Mouse (Mus musculus): ENCODE data around the gene Dapk1.

Gene Dapk1

DNA sequence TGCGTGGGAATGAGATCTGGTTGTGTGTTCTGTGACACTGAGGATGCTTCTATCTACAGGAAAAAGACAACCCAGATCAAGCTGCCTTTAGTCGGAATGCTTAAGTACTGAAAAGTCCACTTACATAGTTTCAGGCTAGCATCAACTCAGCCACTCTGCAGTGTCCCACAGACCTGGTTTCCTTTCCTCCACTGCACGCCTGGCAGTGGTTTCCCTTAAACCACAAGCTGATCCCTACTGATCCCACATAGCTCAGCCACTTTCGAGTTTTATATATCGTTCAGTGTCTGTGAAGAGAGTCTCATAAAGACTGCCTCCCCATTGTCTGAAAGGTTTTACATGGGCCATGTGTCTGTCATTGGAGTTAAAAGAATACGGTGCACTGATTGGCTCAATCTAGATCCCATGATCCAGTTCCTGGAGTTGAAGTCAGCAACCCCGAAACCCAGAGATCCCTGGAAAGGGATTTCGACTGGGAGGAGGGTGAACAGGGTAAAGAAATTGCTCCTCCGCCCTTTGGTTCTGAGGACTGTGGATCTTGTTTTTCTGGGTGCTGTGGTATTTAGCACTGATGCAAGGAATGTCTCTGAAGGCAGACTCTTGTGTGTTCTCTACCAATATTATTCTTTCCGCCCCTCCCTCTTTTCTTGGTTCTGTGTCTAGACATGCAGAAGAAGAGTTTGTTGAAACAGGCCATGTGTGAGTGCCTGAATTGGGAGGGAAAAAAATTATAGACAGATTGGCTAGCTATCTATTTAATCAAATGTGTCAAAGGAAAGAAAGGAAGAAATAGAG, 93.6 kb downstream of the Dapk1 start:
- DNase-seq (ENCODE audit: low spot score in 2 of 2) = no peak

DNA sequence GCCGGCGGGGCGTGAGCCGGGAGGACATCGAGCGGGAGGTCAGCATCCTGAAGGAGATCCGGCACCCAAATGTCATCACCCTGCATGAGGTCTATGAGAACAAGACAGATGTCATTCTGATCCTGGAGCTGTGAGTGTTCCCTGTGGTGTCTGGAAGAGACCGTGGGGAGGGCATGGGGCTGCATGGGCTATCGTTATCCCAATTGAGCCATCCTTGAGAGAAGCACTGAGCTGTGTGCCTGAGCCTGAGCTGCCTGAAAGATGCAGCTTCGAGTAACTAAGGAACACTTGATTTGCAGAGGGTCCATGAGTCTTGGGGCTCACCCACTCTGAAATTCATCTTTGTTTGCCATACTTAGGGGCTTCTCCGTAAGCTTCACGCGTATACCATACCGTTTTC, 94.6 kb downstream of the Dapk1 start:
- no peak for DNase-seq (ENCODE audit: low spot score in 2 of 2)

DNA sequence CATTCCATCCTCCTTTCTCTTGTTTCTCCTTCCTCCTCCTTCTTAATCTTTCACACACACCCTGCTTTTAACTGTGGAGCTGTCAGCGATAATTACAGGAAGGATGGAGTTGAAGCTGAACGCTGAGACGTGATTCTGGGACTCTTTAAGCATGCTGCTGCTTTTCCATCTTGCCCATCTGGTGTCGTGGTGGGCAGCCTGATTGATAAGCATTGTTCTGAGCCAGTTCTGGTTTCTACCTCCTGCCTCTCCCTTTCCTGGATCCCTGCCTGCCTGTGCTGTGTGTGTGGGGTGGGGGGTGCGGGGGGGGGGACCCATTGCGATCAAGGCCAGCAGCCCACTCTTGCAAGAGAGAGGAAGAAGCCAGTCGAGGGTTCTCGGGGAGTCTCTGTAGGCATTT, 95.0 kb downstream of the Dapk1 start:
- DNase-seq (ENCODE audit: low spot score in 2 of 2) = no peak

DNA sequence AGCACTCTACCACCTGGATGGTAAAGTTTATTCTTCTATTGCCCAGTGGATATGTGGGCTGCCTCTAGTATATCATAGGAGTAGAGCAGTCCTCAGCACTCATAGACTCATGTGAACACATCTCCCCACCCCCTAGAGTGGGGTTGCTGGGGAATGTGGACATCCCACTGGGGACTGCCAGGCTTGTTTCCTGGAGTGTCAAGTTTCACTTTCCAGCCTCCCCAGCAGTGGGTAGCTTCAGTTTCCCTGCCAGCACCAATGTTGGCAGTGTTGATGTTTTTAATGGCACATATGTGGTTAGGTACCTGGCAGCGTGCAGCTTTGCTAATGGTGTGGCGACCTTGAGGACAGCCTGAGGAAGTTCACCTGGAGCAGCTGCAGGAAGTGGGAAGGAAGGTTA, 96.3 kb downstream of the Dapk1 start:
- DNase-seq (ENCODE audit: low spot score in 2 of 2) = no peak

DNA sequence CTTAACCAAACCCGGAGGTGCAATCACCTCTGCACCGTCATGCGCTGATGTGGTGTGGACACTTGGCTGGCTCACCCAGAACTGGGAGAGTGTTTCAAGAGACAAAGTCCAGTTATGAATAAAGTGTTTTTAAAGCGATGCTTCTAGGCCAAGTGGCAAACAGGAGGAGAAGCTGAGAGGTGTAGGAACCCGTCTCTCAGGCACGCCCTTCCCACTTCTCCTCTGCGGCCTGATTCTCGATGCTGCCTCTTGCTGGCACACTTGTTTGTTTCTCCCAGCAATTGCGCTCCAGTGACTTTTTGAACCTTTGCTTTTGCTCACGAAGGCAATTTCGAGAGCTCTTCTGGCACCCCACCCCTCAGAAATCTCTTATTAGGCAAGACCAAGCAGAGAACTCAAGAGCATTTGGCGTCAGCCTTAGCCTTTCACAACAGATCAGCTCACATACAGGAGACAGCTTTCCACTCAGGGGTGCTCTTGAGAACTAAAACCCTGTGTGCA, 100.0 kb downstream of the Dapk1 start:
- no peak for DNase-seq (ENCODE audit: low spot score in 2 of 2)

DNA sequence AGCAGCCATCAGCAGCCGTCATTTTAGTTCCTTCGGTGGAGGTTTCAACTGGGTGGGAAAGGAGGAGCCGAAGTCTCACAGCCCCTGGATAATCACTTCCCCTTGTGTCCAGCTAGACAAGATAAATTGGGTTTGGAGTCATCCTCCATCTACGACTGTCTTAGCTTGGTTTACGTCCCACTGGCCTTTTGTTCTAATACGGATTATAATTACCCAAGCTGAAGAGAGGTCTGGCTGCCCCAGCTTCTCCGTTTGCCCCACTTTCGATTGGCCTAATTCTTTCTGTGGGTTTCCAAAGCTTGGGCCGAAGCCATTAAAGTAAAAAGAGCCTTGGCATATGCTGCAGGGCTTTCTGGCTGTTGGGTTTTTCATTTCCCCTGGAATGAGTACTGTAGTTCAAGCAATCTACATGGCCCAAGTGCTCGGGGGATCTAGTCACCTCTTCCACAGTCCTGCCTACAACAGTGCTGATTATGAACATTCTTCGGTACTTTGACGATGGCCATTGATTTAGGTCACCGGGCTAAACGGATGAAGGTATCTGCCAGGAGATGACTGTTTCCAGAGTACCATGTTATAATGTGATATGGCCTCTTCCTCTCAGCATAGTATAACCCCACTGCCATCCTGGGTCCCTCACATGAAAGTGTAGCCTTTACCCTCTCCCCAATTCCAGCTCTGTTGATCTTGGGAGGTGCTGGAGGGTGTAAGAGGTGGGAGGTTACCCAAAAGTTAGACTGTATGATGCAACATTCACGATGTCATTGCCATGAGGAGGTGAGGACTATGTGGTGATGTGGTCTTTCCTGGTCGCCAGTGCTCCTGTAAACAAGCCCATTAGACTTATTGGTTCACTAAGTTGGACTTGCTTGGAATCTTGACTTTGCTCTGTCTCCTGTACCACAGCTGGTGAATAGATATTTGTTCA, 106.1 kb downstream of the Dapk1 start:
- no peak for DNase-seq (ENCODE audit: low spot score in 2 of 2)

DNA sequence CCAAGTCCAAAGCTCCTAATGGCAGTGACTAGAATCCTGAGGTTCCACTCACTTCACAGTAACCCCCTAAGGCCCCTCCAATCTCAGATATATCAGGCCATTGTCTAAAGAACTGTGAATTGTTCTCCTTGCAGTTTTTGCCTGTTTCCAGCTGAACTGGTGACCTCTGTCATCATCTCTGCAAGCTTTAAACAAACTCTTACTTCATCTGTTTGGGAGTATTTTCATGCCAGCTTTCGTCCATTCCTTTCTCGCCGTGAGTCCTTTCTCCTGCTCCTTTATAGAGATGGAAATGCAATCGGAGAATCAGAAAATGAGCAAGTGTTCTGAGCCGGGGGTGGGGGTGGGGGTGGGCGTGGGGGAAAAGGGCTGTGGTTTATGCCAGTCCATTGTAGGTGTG, 107.4 kb downstream of the Dapk1 start:
- no peak for DNase-seq (ENCODE audit: low spot score in 2 of 2)

DNA sequence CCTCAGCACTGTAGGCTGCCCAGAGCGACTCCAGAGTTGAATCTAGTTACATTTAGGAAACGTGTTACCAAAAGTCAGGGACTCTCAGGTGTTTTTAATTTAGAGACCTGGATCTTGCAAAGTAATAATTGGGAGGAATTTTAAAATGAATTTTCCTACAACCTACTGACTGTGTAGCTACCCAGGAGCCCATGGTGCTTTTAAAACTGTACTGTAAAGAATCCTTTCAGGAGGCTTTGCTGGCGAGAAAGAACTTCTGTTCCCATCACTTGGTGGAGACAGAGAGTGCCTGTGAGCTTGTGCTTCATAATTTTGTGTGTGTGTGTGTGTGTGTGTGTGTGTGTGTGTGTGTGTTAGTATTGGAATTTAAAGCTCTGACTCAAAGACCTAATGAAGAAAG, 109.2 kb downstream of the Dapk1 start:
- DNase-seq (ENCODE audit: low spot score in 2 of 2) = no peak

DNA sequence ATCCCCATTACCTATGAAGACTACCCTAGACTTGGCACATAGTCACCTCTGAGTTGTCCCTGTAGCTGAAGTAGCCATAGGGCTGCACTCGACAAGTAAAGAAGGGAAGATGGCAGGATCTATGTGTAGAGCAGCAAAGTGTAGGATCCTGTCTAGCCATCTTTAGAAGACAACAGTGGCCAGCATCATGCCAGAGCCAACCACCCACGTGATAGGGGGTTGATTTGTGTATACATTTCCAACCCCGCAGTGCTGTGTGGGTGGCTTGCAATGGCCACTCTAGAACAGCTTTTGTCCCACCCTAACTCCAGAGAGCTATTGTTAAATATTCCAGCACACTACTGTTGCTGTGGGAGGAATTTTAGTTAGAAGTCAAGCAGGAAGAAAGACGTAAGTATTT, 111.8 kb downstream of the Dapk1 start:
- no peak for DNase-seq (ENCODE audit: low spot score in 2 of 2)

DNA sequence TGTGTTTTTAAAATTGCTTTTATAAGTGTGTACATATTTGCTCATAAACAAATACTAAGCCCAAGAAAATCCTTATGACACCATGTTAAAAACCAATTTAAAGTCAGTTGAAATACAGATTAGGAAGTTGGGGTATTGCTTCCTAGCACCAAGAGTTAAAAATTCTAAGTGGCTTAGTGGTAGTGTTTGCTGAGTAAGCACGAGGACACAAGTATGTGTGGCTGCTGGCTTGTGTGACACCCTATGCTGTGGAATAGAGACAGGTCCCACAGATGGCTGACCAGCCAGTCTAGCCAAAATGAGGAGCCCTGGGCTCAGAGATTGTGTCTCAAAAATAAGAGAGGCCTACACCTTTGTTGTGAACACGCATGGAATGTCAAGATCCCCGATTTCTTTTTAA, 114.4 kb downstream of the Dapk1 start:
- no peak for DNase-seq (ENCODE audit: low spot score in 2 of 2)

DNA sequence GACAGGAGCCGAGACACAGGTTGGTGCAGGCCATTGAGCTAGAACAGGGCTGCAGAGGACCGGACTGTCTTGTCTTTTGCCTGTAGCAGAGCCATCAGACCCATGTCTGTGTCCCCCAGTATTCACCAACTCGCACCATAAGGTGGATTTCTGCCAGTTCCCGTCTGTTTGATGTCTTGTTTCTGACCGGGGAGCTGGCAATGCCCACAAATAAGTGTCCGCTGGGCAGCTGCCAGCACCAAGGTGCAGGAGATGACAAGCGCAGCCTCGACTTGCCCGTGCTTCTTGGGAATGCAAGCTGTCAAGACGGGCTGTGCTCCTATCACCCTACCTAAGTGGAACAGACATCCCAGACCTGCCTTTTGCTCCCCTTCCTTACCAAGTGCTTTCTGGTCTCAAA, 115.7 kb downstream of the Dapk1 start:
- no peak for DNase-seq (ENCODE audit: low spot score in 2 of 2)

DNA sequence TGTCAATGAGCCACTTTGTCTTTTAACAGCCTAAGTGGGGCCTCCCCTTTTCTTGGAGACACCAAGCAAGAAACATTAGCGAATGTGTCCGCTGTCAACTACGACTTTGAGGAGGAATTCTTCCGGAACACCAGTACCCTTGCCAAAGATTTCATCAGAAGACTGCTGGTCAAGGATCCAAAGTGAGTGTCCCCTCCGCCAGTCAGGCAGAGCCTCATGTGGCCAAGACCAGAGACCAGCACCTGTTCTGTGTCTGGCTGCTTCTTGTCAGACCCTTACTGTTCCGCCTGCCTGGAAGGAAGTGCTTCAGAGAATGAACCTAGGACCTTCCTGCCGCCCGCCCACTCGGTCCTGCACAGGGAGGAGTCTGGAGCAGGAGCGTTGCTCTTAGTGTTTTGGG, 117.8 kb downstream of the Dapk1 start:
- no peak for DNase-seq (ENCODE audit: low spot score in 2 of 2)

DNA sequence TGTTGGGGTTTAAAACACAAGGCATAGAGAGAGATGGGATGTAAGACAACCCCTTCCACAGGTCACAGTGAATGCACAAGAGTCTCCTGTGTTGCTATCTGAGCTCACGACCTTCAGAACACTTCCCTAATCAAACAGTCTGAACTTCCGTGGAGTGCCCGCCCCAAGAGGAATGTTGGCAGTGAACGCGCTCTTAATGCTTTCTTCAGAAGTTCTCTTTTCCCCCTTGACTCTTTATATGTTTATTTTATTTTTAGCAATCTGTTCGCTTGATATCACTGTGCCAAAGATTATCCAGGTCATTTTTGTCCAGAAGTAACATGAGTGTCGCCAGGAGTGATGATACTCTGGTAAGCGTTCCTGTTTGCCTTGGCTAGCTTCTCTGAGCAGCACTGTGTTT, 121.0 kb downstream of the Dapk1 start:
- DNase-seq (ENCODE audit: low spot score in 2 of 2) = no peak

DNA sequence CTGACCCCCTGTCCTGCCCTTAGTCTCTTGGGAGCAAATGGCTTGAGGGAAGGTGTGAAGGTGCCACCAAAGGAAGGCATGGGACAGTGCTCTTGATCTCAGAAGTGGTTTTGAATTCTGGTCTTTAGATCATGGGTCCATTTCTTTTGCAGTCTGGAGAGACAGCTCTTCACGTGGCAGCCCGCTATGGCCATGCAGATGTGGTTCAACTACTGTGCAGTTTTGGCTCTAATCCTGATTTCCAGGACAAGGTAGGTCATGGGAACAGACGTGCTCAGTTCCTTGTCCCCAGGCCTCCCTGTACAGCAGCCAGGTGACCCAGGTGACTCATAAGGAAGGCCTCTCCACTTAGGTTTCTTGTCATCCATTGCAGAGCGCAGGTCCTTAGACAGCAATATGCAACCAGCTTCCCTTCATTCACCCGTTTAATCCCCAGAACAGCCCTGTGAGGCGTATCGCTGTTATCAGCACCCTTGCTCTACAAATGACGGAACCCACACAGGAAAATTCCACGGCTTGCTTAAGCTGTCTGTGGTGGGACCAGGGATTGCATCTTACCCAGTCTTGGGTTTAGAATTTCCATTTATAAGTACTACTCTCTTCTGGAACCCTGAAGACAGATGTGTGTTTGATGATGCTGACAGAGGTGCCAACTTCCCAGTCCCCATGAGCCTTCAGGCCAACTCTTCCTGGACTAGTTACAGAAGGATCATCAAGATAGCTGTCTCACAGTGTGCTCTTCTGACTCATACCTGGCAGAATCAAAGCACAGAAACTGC, 126.7 kb downstream of the Dapk1 start:
- no peak for DNase-seq (ENCODE audit: low spot score in 2 of 2)

DNA sequence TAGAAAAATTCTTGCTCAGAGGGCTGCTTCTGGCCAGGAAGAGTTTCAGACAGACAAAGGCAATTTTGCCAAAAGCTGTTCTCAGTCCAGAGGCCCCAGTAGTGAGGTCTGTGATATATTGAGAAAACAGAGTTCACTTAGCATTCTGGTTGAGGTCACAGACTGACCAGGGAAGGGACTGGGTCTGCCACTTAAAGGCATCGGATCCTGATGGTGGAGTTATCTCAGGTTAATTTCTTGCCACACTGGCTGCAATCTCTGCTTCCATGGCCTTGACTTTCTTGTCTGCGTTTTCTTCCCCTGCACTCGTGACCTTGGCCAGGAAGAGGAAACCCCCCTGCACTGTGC, 127.3 kb downstream of the Dapk1 start:
- no peak for DNase-seq (ENCODE audit: low spot score in 2 of 2)

DNA sequence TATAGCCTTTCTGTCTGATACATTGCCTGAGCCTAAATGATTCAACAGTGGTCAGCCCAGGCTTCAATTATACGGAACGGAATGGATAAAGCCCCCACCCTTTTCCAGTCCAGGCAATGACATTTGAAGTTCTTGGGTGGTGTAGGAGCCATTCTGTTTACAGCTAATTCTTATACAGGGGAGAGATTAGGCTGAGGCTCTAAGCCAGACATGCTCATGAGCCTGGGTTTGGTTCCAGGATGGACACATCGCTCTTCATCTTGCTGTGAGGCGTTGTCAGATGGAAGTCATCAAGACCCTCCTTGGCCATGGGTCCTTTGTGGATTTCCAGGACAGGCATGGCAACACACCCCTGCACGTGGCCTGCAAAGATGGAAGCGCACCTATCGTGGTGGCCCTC, 128.8 kb downstream of the Dapk1 start:
- no peak for DNase-seq (ENCODE audit: low spot score in 2 of 2)

DNA sequence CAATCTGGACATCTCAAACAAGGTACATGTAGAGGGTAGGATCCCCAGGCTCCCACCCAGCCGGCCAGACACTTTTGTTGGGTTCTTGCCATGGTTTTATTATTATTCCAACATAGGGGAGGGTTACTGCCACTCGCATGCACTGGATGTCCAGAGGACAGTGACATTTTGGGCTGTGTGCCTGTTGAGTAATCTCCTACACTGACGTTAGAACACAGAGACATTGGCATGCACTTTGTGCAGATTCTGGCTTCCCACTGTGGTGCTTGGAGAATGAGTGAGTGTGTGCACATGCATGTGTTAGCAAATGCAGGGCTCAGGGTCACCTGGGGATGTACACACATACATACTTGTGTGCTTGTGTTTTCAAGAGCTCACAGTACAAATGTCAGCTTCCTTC, 129.3 kb downstream of the Dapk1 start:
- DNase-seq (ENCODE audit: low spot score in 2 of 2) = no peak

DNA sequence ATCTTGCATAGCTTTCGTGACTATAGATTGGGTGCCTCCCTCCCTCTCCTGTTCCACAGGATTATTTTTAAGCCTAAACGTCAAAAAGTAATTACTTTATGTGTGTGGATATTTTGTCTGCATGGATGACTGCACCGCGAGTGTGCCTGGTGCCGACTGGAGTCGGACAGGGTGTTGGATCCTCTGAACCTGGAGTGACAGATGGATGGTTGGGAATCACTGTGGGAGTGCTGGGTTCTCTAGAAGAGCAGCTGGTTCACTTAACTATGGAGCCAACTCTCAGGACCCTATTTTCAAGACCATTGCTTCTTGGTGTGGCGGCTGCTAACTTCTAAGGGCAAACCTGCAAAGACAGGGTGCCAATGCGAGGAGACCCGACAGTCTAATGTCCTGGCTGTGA, 133.6 kb downstream of the Dapk1 start:
- DNase-seq (ENCODE audit: low spot score in 2 of 2) = no peak

DNA sequence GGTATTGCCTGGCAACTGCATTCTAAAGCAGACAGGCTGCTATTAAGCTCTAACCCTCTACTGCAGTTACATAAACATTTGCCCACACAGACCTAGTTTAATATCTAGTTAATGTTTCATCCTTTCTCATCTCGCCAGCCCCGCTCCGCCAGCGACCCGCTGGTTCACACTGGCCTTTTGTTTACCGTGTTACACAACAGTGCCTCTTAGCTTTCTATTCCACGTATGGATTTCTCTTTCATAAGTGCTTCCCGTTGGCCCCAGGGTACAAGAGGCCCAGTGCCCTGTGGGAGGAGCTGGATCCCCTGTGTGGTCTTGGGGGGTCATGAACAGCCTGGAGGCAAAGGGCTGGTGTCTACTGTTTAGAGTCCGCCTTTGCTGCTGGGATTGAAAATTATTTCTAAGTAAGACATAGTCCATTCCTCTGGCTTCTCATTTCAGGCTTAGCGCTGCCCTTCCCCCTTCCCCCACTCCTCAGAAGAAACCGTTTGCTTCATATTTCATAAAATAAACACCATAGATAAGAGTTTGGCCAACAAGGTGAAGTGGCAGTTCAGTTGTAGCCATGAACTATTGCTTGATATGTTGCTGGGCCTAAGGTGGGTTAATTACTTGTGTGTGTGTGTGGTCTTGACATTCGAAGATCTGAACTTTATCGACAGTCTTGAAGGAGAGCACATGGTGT, 134.8 kb downstream of the Dapk1 start:
- no peak for DNase-seq (ENCODE audit: low spot score in 2 of 2)

DNA sequence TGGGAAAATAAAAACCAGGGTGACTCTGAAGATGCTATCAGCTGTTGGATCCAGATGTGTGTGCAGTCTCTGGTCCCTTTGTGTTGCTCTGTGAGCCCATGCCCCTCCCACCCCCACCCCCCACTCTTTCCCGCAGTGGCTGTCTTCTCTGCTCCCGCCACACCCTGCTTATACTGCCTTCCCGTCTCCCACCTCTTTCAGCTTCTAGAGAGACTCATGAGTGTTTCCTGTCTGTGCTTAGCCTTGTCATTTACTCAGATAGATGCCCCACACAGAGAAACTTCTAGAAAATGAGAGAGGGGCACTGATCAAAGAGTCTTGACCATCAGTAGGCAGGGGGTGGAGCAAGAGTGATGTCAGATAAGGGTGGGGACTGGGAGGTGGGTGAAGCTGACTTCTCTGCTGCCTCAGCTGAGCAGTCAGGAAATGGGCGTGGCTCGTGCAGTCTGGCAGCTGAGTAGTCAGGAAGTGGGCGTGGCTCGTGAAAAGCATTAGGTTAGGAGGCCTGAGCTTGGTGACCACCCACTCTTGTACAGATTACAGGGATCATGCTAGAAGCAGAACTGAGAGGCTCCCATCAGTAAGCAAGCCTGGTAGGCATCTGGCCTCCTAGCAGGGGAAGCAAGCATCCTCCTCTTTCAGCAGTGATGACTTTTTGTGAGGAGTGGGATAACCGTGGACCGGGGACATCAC, 136.0 kb downstream of the Dapk1 start:
- peak; percentile 87 to 90 for DNase-seq (ENCODE audit: low spot score in 2 of 2)

DNA sequence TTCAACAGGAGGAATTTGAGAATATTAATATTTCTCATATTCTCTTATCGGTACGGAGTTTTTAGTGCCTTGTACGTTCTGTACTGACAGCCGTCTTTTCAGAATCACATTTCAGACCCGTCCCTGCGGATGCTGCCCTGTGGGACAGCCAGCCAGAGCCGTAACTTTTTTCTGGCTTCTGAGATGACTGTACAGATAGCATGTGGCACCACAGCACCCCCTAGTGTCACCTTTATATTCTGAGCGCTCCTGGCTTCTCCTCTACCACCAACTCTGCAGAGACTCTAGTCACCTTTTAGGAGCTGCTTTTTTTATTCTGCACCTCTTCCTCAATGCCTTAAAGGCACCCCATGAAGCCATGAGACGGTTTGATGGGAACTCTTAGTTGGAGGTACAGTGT, 136.7 kb downstream of the Dapk1 start:
- peak; percentile 59 to 86 for DNase-seq (ENCODE audit: low spot score in 2 of 2)

Measured in thymus, postnatal 10 days (tissue).